Mouse (Mus musculus): ENCODE measurements around the gene Pigq.

Pigq gene

DNA sequence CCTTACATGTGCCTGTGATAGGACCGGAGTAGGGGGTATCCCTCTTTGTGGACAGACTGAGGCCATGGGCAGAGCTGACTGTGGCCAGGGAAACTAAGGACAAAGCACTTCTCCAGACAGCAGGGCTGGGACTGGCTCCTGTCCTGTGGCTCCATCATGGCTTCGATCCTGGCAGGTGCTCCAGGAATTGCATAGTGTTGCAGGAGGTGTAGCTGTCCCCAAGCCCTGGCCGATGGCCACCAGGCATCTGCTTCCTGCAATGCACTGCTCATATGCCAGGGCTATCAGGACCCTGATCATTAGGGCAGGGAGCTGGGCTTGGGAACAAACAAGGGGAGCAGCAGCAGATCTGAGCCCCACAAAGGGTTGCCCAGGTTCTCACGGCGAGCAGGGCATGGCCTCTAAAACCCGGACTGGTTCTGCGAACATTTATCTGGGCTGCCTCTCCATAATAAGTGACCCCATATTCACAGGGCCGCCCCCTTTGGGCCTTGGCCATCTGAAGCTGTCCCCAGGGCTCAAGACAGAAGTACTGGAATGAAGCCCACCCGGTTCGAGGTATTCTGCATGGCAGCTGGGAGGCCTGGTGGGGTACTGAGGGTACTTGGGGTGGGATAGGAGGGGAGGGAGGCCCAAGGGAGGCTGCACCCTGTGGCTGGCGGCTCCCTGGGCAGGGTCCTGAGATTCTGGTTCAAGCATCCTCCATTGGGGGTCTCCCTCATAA lies 14.2 kb upstream of the Pigq start:
- no peak for DNase-seq (ENCODE audit: low read depth)

GRCm38 (mm10) chr17:25957586-25958051 lies 12.9 kb upstream of the Pigq start:
- DNase-seq (ENCODE audit: low read depth) = no peak

DNA sequence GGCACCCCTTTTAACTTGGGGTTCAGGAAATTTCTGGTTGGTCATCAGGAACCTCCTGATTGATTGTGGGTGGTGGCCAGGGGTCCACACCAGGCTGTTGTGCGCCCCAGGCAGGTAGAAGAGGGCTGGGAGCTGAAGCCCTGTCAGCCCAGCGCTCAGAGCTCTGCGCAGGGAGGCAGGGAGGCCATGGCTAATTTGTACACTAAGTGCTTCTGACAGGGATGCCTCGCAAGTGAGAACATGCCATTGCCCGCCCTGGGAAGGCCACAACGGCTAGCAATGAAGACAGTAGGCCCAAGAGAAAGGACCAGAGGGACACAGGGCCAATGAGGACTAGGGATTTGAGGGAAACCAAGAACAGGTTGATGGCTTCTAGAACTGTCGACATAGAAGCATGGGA lies 11.9 kb upstream of the Pigq start:
- DNase-seq (ENCODE audit: low read depth) = no peak

DNA sequence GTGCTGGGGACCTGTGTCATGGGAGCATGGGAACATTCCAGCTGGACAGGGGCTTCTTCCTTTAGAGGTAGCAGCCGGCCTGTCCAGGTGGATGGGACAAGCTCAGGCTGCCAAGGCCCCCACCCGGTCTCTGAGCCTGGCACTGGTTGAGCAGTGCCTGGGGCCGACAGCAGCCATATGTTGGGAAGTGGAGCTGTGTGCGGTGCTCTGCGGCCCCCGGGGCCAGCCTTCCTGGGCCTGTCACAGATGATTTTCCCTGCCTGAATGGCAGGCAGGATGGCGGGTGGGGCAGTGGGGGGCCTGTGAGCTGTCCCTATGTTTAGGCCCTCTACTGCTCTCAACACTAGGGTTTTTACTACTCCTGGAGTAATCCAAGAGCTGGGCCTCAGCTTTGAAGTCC lies 11.5 kb upstream of the Pigq start:
- no peak for DNase-seq (ENCODE audit: low read depth)

DNA sequence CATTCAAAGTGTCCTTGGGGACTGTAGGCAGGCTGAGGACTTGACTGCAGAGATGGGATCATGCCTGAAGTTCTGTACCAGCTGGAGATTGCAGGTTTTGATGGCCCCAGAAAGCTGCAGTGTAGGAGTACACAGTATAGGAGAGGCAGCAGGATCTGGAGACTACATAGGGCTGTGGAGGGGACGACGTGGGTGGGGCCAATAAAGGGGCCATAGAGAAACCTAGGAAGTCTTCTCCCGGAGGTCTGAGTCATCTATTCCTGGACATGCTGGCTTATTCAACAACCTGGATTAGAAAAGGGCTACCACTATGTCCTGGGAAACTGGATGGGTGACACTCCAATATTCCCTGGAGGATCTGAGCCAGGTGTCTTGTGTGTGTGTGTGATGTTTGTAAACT lies 11.0 kb upstream of the Pigq start:
- no peak for DNase-seq (ENCODE audit: low read depth)

DNA sequence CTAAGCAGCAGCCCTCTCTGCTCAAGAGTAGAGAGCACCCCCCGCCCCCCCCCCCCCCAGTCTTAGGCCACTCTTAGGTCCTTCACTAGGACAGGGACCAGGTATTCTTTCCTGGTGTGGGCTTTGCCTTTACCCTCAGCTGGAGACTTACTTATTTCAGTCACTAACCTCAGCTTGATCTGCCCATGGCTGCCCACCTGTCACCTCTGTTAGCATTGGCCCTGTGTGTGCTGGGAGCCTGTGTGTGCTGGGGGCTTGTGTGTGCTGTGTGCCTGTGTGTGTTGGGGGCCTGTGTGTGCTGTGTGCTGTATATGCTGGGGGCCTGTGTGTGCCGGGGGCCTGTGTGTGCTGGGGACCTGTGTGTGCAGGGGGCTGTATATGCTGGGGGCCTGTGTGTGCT lies 9.9 kb upstream of the Pigq start:
- no peak for DNase-seq (ENCODE audit: low read depth)

DNA sequence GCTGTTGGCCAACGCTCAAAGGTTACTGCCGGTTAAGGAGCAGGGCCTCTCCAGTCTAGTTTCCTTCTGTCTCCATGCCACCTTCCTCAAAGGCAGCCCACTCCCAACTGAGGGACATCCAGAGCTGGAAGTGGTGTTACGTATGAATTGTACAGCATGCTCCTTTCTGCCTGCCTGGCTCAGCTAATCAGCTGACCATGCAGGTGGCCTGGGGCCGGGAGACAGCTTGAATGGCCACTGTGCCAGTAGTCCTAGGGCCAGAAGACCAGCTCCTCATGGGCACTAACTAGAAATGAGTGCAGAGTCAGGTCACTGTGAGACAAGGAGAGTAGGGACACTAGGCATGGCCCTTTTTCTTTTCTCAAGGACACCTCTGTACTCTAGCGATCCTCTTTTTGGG lies 8.4 kb upstream of the Pigq start:
- no peak for DNase-seq (ENCODE audit: low read depth)

DNA sequence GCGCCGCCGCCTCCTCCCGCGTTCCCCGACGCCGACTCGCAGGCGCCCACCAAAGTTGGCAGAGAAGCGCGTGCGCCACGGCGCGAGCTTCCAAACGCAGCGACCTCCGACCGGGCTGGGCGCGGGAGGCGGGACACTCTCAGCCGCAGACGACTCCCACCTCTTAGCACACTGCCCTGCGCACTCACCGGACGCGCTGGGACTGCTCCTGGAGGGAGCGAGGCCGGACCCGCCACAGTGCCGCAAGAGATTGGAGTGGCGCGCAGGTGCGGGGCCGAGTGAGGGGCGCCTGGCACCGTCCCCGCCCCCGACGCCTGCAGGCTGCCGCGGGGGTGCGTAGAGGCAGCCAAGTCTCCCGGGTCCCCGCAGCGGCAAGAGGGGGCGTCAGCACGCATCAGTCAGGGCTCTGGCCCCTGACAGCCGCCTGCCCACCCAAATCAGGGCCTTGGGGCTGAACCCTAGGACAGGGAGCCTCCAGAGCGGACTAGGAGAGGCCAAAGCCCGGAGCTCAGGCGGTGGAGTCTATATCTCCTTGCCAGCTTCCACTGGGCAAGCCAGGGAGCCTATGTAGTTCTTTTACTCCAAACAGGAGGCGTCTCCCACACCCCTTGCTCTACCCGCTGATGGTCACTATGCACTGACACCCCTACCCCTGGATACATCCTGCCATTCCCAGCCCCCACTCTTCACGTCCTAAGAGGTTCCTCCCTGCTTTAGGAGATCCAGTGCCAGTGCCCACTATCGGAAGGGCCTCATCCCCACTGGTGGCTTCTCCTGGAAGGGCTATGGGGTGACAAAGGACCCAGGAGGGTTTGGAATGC lies 7.3 kb upstream of the Pigq start, which contains the start of gene A930017K11Rik:
Gene A930017K11Rik (minus strand): TSS at position 763 of the 821 bp plus-strand sequence.
- DNase-seq (ENCODE audit: low read depth) = no peak

DNA sequence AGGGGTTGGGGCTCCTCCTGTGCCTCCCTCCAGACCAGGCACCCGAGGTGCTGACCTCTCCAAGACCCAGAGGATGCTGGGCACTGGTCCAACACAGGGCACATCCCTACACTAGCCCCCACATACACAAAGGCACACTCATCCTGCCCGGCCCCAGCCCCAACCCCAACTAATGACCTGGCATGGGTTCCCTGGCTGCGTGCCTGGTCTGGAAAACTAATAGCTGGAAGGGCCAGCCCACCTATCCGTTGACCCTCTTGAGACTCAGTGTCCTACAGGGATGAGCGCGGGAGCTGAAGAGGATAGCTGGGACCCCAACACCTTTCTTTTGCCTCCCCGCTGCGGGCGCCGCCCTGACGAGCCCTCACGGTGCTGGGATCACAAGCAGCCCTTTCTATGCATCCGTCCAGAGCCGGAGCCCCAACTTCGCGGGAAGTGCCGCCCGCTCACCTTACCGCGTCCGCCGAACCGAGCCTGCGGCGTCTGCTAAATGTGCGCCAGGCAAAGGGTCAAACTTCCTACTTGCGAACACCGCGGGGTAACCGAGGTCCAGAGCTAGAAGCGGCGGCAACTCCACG lies 6.6 kb upstream of the Pigq start:
- DNase-seq (ENCODE audit: low read depth) = no peak

DNA sequence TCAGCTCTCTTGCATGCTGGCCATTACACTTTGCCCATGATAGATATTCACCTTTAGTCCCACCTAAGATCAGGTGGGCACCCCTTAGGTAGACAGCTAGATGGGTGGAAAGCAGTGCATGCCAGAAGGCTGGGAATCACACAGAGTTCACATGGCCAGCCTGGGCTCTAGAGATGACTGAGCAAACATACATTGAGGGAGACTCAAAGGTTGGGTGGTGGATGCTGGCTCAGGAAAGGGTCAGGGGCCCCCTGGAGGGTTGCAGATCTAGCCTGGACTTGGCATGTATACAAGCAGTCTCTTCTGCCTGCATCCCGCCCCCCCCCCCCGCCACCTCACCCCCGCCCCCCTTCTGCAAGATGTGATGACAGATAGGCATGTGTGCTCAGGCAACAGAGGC lies 6.0 kb upstream of the Pigq start:
- no peak for DNase-seq (ENCODE audit: low read depth)

DNA sequence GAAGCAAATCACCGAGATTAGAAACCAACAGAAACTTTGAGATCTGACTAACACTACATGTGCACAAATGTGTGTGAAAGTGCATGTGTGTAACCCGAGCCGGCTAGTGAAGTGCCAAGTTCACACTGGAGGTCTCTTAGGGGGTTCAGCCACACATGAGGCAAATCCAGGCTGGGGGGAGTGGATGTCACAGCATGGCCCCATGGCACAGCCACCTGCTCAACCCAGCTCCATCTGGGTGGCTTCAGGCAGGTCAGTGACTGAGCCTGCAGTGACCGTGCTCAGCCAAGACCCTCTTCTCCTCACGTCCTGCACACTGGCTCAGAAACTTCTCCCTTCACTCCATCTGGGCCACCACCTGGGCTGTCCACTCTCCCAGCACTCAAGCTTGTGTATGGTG lies 5.2 kb upstream of the Pigq start:
- no peak for DNase-seq (ENCODE audit: low read depth)

- DNase-seq (ENCODE audit: low read depth) = no peak
These were observed 3.3 kb upstream of the Pigq start for GRCm38 (mm10) chr17:25948051-25948450.

DNA sequence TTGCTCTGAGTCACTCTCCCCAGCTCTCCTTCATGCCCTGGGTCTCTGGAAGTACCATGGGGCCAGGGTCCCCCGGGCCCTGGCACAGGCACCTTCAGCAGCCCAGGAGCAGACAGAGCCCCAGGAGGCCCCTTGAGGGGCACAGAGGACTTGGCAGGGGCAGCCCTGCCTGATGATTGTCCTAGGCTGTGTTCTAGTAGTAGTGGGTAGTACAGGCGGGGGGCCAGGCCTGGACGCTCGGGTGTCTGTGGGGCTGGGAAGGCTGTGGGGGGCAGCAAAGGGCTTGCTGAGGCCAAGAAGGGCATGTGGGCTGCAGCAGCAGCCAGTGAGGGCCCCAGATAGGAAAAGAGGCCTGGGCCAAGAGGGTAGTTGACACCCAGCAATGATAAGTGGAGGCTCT lies 2.8 kb upstream of the Pigq start:
- no peak for DNase-seq (ENCODE audit: low read depth)

- DNase-seq (ENCODE audit: low read depth) = no peak
These were observed 2.2 kb upstream of the Pigq start for GRCm38 (mm10) chr17:25946891-25947290.

- DNase-seq (ENCODE audit: low read depth) = no peak
These were observed 1.6 kb upstream of the Pigq start for GRCm38 (mm10) chr17:25946349-25946748.

GRCm38 (mm10) chr17:25945517-25946155 lies 900 bp upstream of the Pigq start:
- DNase-seq (ENCODE audit: low read depth) = no peak

GRCm38 (mm10) chr17:25943769-25944168 lies 967 bp downstream of the Pigq start:
- DNase-seq (ENCODE audit: low read depth) = no peak

GRCm38 (mm10) chr17:25943221-25943620 lies 1.5 kb downstream of the Pigq start:
- no peak for DNase-seq (ENCODE audit: low read depth)

GRCm38 (mm10) chr17:25942597-25943151 lies 2.1 kb downstream of the Pigq start:
- DNase-seq (ENCODE audit: low read depth) = no peak

GRCm38 (mm10) chr17:25941511-25942241 lies 3.1 kb downstream of the Pigq start:
- DNase-seq (ENCODE audit: low read depth) = peak; percentile 85

DNA sequence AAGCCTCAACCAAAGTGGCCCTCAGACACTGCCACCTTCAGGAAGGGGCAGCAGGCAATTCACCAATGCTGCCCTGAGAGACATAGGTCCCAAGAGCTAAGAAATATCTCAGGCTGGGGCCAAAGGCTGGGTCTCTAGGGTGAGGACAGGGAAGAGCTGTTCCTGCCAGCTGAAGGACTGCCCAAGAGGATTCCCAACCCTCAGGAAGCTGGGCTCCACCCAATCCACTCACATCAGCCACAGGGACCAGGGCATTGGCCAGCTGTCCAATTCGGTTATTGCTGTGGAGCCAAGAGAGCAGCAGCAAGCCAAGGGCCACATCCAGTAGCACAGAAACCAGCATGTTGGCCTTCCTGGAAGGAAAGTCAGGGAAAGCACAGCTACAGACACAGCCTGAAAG lies 10.2 kb downstream of the Pigq start:
- DNase-seq (ENCODE audit: low read depth) = no peak

GRCm38 (mm10) chr17:25925348-25925747 lies 19.4 kb downstream of the Pigq start:
- DNase-seq (ENCODE audit: low read depth) = no peak

Measured in induced T-regulatory cell, adult 2 months (primary cell).